Mouse (Mus musculus) ES-Bruce4 (cell line): Measurements from ENCODE around the gene Fdx1. TPM values are rescaled to one million over a fixed set of nuclear protein-coding genes. Genes with fewer than 3 reads are reported as not detected.
A peak's percentile ranks its signal among the peaks of the same experiment; 100 is the strongest.

ENCODE experiments used
- H3K27ac ChIP-seq: 2 replicates; pipeline ENCODE4 v1.5.1; 2012; ENCODE audit warnings: low read length, inconsistent platforms; ENCODE audit not compliant: insufficient read depth
- H3K27me3 ChIP-seq: 2 replicates; pipeline ENCODE4 v1.6.1; 2012; ENCODE audit warnings: mild to moderate bottlenecking, low read length, inconsistent platforms; ENCODE audit not compliant: control insufficient read depth, poor library complexity, insufficient read depth, severe bottlenecking
- H3K36me3 ChIP-seq: 2 replicates; pipeline ENCODE4 v1.6.1; 2012; ENCODE audit warnings: inconsistent platforms, mild to moderate bottlenecking, low read length, moderate library complexity; ENCODE audit not compliant: control insufficient read depth, poor library complexity, insufficient read depth, severe bottlenecking
- H3K4me1 ChIP-seq: one replicate; pipeline ENCODE4 v1.8.1; 2011; ENCODE audit warnings: low read length; ENCODE audit not compliant: control insufficient read depth, insufficient read depth
- H3K4me3 ChIP-seq: 2 replicates; pipeline ENCODE4 v1.5.1; 2011; ENCODE audit warnings: low read depth, mild to moderate bottlenecking, low read length
- H3K9ac ChIP-seq: 2 replicates; pipeline ENCODE4 v1.6.1; 2012; ENCODE audit warnings: low read depth, mild to moderate bottlenecking, inconsistent platforms; ENCODE audit not compliant: poor library complexity, severe bottlenecking
- H3K9me3 ChIP-seq: replicated peaks from 2 replicates; pipeline ENCODE4 v1.6.1; 2012; ENCODE audit warnings: mild to moderate bottlenecking, low read length, inconsistent platforms; ENCODE audit not compliant: control insufficient read depth, poor library complexity, insufficient read depth, severe bottlenecking
- CTCF ChIP-seq: IDR thresholded peaks from one replicate; pipeline ENCODE4 v1.8.1; 2011; ENCODE audit warnings: low read depth, low read length
- EP300 ChIP-seq: IDR thresholded peaks from 2 replicates; pipeline ENCODE4 v1.6.1; 2011; ENCODE audit warnings: low read depth, low read length; ENCODE audit not compliant: insufficient read depth
- POLR2A ChIP-seq: IDR thresholded peaks from one replicate; pipeline ENCODE4 v1.8.1; 2011; ENCODE audit warnings: low read length; ENCODE audit not compliant: insufficient read depth
- polyA plus RNA-seq: library from polyadenylated mRNA; stranded (reverse); fragments of >200 nt; gene quantifications from 2 replicates; pipeline ENCODE4 v1.2.4, GENCODE M21; 2011; ENCODE audit warnings: low read depth; ENCODE audit not compliant: missing spikeins, insufficient read depth, insufficient read length

Gene Fdx1
- polyA plus RNA-seq = 16.1 and 17.0 TPM in 2 replicates

GRCm38 (mm10) chr9:51962975-51963701 is at the start of gene Fdx1:
TSS of gene Fdx1 (minus strand) at chr9:51963556.
- H3K27me3 ChIP-seq = no peaks in the 10 kb centered on the region
- TF ChIP-seq CTCF = no peak
- no peak for TF ChIP-seq EP300
- TF ChIP-seq POLR2A = no peak

DNA sequence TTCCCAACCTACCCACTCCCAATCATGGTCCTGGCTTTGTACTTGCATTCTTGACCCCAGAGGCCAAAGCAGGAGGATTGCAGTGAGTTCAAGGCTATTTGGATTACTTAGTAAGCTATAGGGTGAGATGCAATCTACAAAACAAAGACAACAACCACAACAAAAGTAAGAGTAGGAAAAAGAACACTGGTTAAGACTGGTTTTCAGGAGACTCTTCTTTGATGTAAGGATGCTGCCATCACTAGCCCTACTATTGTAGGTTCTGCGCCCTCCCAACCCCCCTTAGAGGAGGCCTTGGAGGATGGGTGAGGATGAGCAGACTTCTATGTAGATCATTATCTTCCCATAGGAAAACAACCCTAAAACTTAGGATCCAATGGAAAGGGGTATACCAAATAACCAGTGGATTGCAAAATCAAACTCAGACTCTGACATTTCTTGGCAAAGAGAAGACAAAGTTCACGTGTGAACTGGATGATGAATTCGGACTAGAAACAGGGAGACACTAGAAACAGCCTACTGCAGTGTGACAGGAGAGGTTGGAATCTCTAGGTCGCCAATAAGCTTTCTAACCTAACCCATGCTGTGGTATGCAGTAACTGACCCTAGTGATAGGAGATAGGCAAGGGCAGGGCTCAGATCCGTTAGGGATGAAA is 49.6 kb upstream of the Fdx1 start:
- Histone ChIP-seq H3K36me3 (no peaks in the 10 kb centered on the region), H3K4me1 (no peaks in the 10 kb centered on the region), H3K27me3 (no peaks in the 10 kb centered on the region), H3K27ac (no peak overlapping the region), H3K9me3 (no peaks in the 10 kb centered on the region), H3K4me3 (no peak overlapping the region), H3K9ac (no peak overlapping the region)
- no peak for TF ChIP-seq CTCF
- TF ChIP-seq EP300 = no peak
- TF ChIP-seq POLR2A = no peak

More at GRCm38 (mm10) chr9:51962975-51963701, at the start of gene Fdx1:
- H3K4me1 ChIP-seq = no peaks in the 10 kb centered on the region
- peak within 1 kb of the TSS; percentile 85 for H3K9ac ChIP-seq
- H3K4me3 ChIP-seq = peak within 1 kb of the TSS; percentile 68
- no peak within 1 kb of the TSS for H3K27ac ChIP-seq
- no peaks in the 10 kb centered on the region for H3K36me3 ChIP-seq
- no peaks in the 10 kb centered on the region for H3K9me3 ChIP-seq

DNA sequence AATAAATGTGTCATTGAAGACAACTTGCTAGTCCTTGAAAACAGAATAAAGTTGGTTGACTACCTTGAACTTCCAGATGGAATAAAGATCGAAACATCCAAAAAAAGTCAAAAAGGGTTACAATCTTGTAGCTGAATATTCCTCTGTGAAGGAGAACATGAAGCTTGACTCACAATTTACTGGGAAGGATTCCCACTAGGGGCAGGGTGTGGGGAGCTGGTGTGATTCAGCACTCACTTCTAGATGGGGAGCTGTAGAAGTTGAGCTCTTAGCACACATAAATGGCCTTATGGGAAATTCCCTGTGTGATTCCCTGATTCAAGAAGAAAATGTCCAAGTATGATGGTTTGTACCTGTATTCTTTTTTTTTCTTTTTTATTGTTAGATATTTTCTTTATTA is 49.0 kb upstream of the Fdx1 start:
- Histone ChIP-seq H3K4me3 (no peak overlapping the region), H3K27ac (no peak overlapping the region), H3K36me3 (no peaks in the 10 kb centered on the region), H3K9ac (no peak overlapping the region), H3K4me1 (no peaks in the 10 kb centered on the region), H3K9me3 (no peaks in the 10 kb centered on the region), H3K27me3 (no peaks in the 10 kb centered on the region)
- TF ChIP-seq CTCF (no peak), POLR2A (no peak), EP300 (no peak)

DNA sequence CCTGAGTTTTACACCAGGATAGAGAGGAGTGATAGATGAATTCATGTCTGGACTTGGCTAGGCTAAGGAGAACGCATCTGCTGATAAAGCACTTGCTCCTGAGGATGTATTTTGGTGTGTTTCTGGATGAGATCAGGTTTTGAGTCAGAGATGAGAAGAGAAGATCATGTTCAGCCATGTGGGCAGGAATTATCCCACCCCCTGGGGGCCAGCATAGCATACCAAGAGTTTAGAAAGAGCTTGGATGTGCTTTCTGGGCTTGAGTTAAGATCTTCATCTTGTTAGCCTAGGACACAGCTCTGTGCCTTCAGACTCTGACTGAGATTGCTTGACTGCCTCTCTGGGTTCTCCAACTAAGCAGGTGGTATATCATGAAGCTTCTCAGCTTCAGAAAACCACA is 45.2 kb upstream of the Fdx1 start:
- Histone ChIP-seq H3K9me3 (no peaks in the 10 kb centered on the region), H3K4me1 (no peaks in the 10 kb centered on the region), H3K27me3 (no peaks in the 10 kb centered on the region), H3K4me3 (no peak overlapping the region), H3K27ac (no peak overlapping the region), H3K36me3 (no peaks in the 10 kb centered on the region), H3K9ac (no peak overlapping the region)
- TF ChIP-seq POLR2A (no peak), EP300 (no peak), CTCF (no peak)

GRCm38 (mm10) chr9:52007341-52007740 is 44.0 kb upstream of the Fdx1 start:
- H3K9ac ChIP-seq = no peak overlapping the region
- H3K27ac ChIP-seq = no peak overlapping the region
- no peaks in the 10 kb centered on the region for H3K9me3 ChIP-seq
- no peaks in the 10 kb centered on the region for H3K4me1 ChIP-seq
- H3K27me3 ChIP-seq = no peaks in the 10 kb centered on the region
- H3K4me3 ChIP-seq = no peak overlapping the region
- no peaks in the 10 kb centered on the region for H3K36me3 ChIP-seq
- no peak for TF ChIP-seq POLR2A
- no peak for TF ChIP-seq EP300
- TF ChIP-seq CTCF = no peak

- no peaks in the 10 kb centered on the region for H3K36me3 ChIP-seq
- H3K9me3 ChIP-seq = no peaks in the 10 kb centered on the region
- H3K27ac ChIP-seq = no peak overlapping the region
- no peaks in the 10 kb centered on the region for H3K27me3 ChIP-seq
- H3K4me1 ChIP-seq = no peaks in the 10 kb centered on the region
- H3K4me3 ChIP-seq = no peak overlapping the region
- TF ChIP-seq EP300 (no peak), CTCF (no peak), POLR2A (no peak)
- no peak overlapping the region for H3K9ac ChIP-seq
Observed at GRCm38 (mm10) chr9:52003501-52003900, 40.1 kb upstream of the Fdx1 start.
